Mouse (Mus musculus): Measurements from ENCODE around the gene Kcnip3.

DNA sequence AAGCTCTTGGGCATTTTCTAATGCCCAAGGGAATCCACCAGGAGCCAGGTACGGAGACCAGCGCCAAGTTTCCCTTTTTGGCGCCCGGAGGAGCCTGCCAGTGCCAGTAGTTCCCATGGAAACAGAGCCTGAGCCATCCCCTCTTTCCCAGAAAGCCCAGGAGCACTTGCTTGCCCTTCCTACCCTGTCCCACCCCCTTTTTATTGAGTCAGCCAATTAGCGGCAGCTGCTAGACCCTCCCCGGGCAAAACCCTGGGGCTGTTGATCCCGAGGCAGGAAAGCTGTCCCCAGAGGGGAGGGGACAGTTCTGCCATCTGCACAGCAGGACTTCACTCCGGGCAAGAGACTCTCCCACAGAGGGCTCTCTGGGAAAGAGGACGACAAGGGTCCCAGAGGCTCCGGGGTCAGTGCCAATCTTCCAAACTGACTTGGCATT lies at the start of gene Kcnip3:
- TF ChIP-seq CTCF (conservative IDR thresholded peaks at IDR 0.05; ENCODE audit: insufficient read depth, insufficient read length, low read depth, low read length), result no peak
- TF ChIP-seq POLR2A (IDR thresholded peaks at IDR 0.05; ENCODE audit: low read depth, low read length), result no peak
